Mouse (Mus musculus) lung, adult 2 months (tissue): ENCODE measurements around the gene Camk2g.

Source experiments
- CTCF ChIP-seq: fragments of 200-500 bp; IDR thresholded peaks from 2 replicates; pipeline ENCODE4 v1.5.1; 2011; ENCODE audit warnings: mild to moderate bottlenecking, low read length, control low read depth; ENCODE audit not compliant: insufficient read depth
- POLR2A ChIP-seq: fragments of 200-500 bp; IDR thresholded peaks from 2 replicates; pipeline ENCODE4 v1.6.1; 2011; ENCODE audit warnings: low read depth, mild to moderate bottlenecking, control low read depth, low read length, borderline replicate concordance; ENCODE audit errors: extremely low read depth

DNA sequence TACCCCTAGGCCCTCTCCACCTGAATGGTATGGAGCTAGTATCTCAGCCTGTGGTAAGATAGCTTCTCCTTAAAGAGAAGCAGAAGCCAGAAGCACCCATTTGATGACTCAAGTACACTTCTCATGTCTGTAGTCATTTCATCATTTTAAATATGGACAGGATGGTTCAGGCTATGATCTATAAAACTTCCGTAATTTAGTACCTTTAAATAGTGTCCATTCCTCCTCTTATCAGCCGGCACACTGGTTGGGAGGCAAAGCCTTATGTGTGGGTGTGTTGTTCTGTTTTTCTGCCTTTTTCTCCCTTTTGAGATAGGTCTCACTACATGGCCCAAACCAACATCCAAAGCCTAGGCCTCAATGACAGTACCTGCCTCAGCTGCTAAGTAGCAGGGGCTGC is 95.4 kb downstream of the Camk2g start:
- TF ChIP-seq POLR2A (no peak), CTCF (no peak)
